Mouse (Mus musculus): Measurements from ENCODE around the gene Gzmg.

- no peak for TF ChIP-seq CTCF (IDR thresholded peaks at IDR 0.05; ENCODE audit: low read depth, low read length)
- TF ChIP-seq POLR2A (IDR thresholded peaks at IDR 0.05; ENCODE audit: insufficient read depth, low read length) = no peak
Observed at GRCm38 (mm10) chr14:56168009-56168408, 8.6 kb upstream of the Gzmg start.

Data from ES-Bruce4 (cell line).